Mouse (Mus musculus) T-helper 2 cell (primary cell): ENCODE results near the gene Dus4l.

ENCODE experiments used
- in situ Hi-C: fragments of 300-600 bp; cut with MboI, MseI; formaldehyde crosslinking; loops from one replicate; pipeline ENCODE4 v1.15.1; 2025; ENCODE audit warnings: high pct_unique_total_duplicates

Gene Dus4l

GRCm38 (mm10) chr12:31592011-31592410 lies 62.6 kb downstream of the Dus4l start:
- in situ Hi-C loops, result no loop called here
